Mouse (Mus musculus) bone marrow macrophage, adult 2 months (primary cell): ENCODE results near the gene Mgam. TPM values are rescaled to one million over a fixed set of nuclear protein-coding genes. Genes with fewer than 3 reads are reported as not detected.
A peak's percentile ranks its signal among the peaks of the same experiment; 100 is the strongest.
"Not testable (repeated sequence)": the region's sequence is repeated elsewhere in the genome, so short reads cannot be mapped to it uniquely, and the experiment has no call there.

Experiments used
- H3K27ac ChIP-seq: 2 replicates; pipeline ENCODE4 v1.5.1; 2012; ENCODE audit warnings: low read depth, low read length; ENCODE audit not compliant: insufficient read depth
- H3K4me1 ChIP-seq: 2 replicates; pipeline ENCODE4 v1.6.1; 2012; ENCODE audit warnings: low read length; ENCODE audit not compliant: control insufficient read depth, insufficient read depth
- H3K4me3 ChIP-seq: 2 replicates; pipeline ENCODE4 v1.5.1; 2012; ENCODE audit warnings: mild to moderate bottlenecking, low read length, moderate library complexity; ENCODE audit not compliant: insufficient read depth
- CTCF ChIP-seq: IDR thresholded peaks from 2 replicates; pipeline ENCODE4 v1.5.1; 2012; ENCODE audit warnings: low read depth, mild to moderate bottlenecking, low read length, moderate library complexity
- POLR2A ChIP-seq: IDR thresholded peaks from 2 replicates; pipeline ENCODE4 v1.6.1; 2012; ENCODE audit warnings: mild to moderate bottlenecking, low read depth, low read length, borderline replicate concordance
- polyA plus RNA-seq: library from polyadenylated mRNA; stranded (reverse); fragments of >200 nt; gene quantifications from 2 replicates; pipeline ENCODE4 v1.2.4, GENCODE M21; 2012; ENCODE audit not compliant: missing spikeins, insufficient read depth, insufficient read length

Gene Mgam
- polyA plus RNA-seq: 0.16 and 0.24 TPM in 2 replicates

- Histone ChIP-seq H3K4me1 (peaks cover 10% of the 10 kb centered on the region), H3K4me3 (no peak within 1 kb of the TSS), H3K27ac (no peak within 1 kb of the TSS)
- TF ChIP-seq CTCF (no peak), POLR2A (no peak)
Measured at GRCm38 (mm10) chr6:40628406-40629000, at the start of gene Mgam. Gene Mgam, plus strand, starts transcription at chr6:40628831.

- TF ChIP-seq POLR2A: no peak
- Histone ChIP-seq H3K4me1 (peaks cover 23% of the 10 kb centered on the region), H3K27ac (no peak overlapping the region), H3K4me3 (no peak overlapping the region)
Measured at GRCm38 (mm10) chr6:40584336-40584735, 44.3 kb upstream of the Mgam start.

DNA sequence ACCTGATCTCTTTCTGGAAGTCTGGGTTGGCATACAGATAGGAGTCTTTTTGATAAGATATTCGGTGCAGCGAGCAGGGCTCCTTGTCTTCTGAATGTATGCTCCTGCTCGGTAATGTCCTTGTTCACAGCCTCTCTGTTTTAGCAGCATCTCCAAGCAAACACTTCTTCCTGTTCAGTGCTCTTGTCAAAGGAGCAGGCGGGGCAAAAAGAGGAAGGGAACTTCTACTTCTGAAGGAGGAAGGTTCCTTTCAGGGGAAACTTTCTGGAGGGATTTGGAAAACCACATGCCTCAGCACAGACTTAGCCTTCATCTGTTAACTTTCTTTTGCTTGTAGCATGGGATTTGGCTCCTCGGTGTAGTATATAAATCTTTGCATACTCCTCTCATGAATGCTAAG is 43.0 kb upstream of the Mgam start, which contains the start of gene Clec5a:
Clec5a (minus strand) TSS at position 177 of the 400 bp plus-strand sequence.
- Histone ChIP-seq H3K4me3 (peak within 1 kb of the TSS; percentile 51), H3K4me1 (peaks cover 20% of the 10 kb centered on the region), H3K27ac (peak within 1 kb of the TSS; percentile 70)
- no peak for TF ChIP-seq POLR2A
- TF ChIP-seq CTCF: no peak

DNA sequence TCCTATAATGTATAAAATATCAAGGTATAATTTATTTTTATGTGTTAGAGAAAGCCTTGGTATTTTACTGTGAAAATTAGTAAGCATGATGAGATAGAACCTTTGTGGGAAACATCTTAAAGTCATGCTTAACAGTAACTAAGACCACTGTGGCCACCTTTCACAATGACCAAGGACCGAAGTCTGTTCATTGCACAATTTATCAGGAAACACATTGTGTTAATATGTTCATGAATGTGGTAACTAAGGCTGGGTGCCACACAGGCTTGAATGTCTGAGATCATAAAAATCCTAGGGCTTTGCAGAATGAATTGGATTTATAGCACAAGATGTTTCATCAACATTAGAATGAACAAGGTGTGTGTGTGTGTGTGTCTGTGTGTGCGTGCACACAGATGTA is 40.3 kb upstream of the Mgam start:
- TF ChIP-seq CTCF (no peak), POLR2A (no peak)
- Histone ChIP-seq H3K4me1 (peaks cover 14% of the 10 kb centered on the region), H3K4me3 (no peak overlapping the region), H3K27ac (no peak overlapping the region)

- no peak overlapping the region for H3K4me3 ChIP-seq
- H3K27ac ChIP-seq: peak overlapping the region; percentile 34
- TF ChIP-seq CTCF (no peak), POLR2A (no peak)
- H3K4me1 ChIP-seq: peaks cover 8% of the 10 kb centered on the region
Measured at GRCm38 (mm10) chr6:40594804-40595550, 33.7 kb upstream of the Mgam start.

GRCm38 (mm10) chr6:40598546-40598945 is 30.1 kb upstream of the Mgam start:
- H3K27ac ChIP-seq, H3K4me1 ChIP-seq, H3K4me3 ChIP-seq: not testable (repeated sequence)

DNA sequence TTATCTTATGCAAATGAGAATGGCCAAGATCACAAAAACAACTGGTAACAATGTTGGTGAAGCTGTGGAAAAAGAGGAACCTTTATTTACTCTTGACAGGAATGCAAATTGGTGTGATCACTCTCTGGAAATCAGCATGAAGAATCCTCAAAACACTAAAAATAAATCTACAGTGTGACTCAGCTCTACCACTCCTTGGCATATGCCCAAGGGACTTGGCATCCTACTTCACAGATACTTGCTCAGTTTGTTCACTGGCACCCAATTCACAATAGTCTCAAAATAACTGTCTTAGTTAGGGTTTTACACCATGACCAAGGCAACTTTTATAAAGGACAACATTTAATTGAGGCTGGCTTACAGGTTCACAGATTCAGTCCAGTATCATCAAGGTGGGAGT is 21.2 kb upstream of the Mgam start:
- Histone ChIP-seq H3K4me3 (no peak overlapping the region), H3K4me1 (peaks cover 7% of the 10 kb centered on the region)
- no peak for TF ChIP-seq CTCF
- no peak for TF ChIP-seq POLR2A

DNA sequence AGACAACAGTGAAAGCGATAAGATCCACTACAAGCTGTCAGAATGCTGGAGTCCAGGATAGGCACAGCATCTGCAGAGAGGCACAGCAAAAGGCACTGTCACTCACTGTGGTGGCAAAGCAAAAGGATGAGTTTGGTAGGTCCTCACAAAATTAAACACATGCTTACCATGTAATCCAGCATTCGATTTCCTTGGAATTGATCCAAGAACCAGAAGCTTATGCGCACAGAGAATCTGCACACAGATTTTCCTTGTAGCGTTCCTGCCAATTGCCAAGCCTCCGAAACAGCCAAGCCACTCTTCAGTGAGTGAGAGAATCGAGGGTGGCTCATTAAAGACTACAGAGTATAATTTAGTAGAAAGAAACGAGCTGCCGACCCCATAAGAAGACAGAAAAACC is 18.4 kb upstream of the Mgam start:
- Histone ChIP-seq H3K4me3 (no peak overlapping the region), H3K4me1 (peaks cover 9% of the 10 kb centered on the region), H3K27ac (no peak overlapping the region)
- TF ChIP-seq POLR2A (no peak), CTCF (no peak)

More for the DNA sequence above, 21.2 kb upstream of the Mgam start:
- H3K27ac ChIP-seq: no peak overlapping the region

GRCm38 (mm10) chr6:40613260-40613852 is 15.3 kb upstream of the Mgam start, which contains the start of gene Tas2r138:
Gene Tas2r138, minus strand, starts transcription at chr6:40613310.
- no peak for TF ChIP-seq CTCF
- no peak for TF ChIP-seq POLR2A
- peaks cover 5% of the 10 kb centered on the region for H3K4me1 ChIP-seq
- no peak within 1 kb of the TSS for H3K27ac ChIP-seq
- no peak within 1 kb of the TSS for H3K4me3 ChIP-seq

GRCm38 (mm10) chr6:40617965-40618364 is 10.7 kb upstream of the Mgam start:
- Histone ChIP-seq H3K27ac (no peak overlapping the region), H3K4me3 (no peak overlapping the region), H3K4me1 (peaks cover 3% of the 10 kb centered on the region; the same call in 1 of the 2 replicates)
- TF ChIP-seq POLR2A (no peak), CTCF (peak; percentile 74)
